Mouse (Mus musculus): ENCODE results near the gene Rcn3.
A peak's percentile ranks its signal among the peaks of the same experiment; 100 is the strongest.

The Rcn3 gene

GRCm38 (mm10) chr7:45047491-45047890 is 44.5 kb downstream of the Rcn3 start:
- DNase-seq (ENCODE audit: low spot score) = no peak

- no peak for DNase-seq (ENCODE audit: low spot score)
Observed at GRCm38 (mm10) chr7:45046853-45047350, 45.1 kb downstream of the Rcn3 start.

- DNase-seq (ENCODE audit: low spot score) = no peak
Observed at GRCm38 (mm10) chr7:45045741-45046140, 46.3 kb downstream of the Rcn3 start.

- DNase-seq (ENCODE audit: low spot score) = no peak
Observed at GRCm38 (mm10) chr7:45043307-45043706, 48.7 kb downstream of the Rcn3 start.

- no peak for DNase-seq (ENCODE audit: low spot score)
Observed at GRCm38 (mm10) chr7:45040851-45041250, 51.2 kb downstream of the Rcn3 start.

- DNase-seq (ENCODE audit: low spot score) = no peak
Observed at GRCm38 (mm10) chr7:45038411-45038810, 53.6 kb downstream of the Rcn3 start.

GRCm38 (mm10) chr7:45037720-45038361 is 54.2 kb downstream of the Rcn3 start:
- no peak for DNase-seq (ENCODE audit: low spot score)

GRCm38 (mm10) chr7:45036702-45037101 is 55.3 kb downstream of the Rcn3 start:
- no peak for DNase-seq (ENCODE audit: low spot score)

- peak; percentile 27 for DNase-seq (ENCODE audit: low spot score)
Observed at GRCm38 (mm10) chr7:45035631-45036030, 56.4 kb downstream of the Rcn3 start.

- DNase-seq (ENCODE audit: low spot score) = no peak
Observed at GRCm38 (mm10) chr7:45033722-45034359, 58.2 kb downstream of the Rcn3 start.
